ENCODE assay signal across 16 mouse cellular contexts in the genomic region with DNA sequence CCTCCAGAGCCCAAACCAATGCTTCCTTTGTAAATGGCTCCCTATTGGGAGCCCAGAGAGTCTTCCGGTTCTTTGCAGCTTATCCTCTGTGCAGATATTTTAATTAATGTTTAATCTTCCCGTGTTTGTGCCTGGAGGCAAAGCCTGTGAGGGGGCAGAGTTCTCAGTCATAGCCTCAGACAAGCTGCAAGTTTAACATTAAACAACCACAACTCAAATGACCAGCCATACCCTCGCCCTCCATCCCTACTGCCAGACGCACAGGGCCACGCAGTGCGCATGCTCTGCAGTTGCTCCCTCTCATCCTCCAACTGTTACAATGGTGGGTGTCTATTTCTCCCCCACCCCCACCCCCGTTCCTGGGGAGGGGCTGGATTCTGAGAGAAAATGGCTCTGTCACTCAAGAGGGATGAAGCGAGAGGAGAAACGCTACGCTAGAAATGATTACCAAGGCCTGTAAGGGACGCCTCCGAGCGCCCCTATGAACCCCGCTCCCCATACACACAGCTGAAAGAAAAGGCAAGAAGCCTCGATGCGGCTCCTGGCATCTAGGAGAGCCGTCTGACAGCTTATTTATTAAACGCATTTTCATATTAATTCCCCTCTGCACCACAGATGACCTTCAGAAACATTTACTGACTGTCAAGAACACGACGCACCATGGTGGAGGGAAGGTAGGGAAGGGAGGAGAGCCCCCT.
A peak's percentile ranks its signal among the peaks of the same experiment; 100 is the strongest.
DNase-seq lines count a peak whose midpoint lies in the region; ATAC-seq and TF ChIP-seq lines count a peak whose summit lies in the region.
"Had no signal": no experiment of that assay in that cellular context is flagged by ENCODE, and none has a peak within 500 bp of the region (broad histone marks: within the 10 kb centered on the region; RNA-seq: fewer than 3 reads in every experiment).

No protein-coding gene starts in this region.

- DNase-seq in liver, postnatal 0 days, result no peak
- DNase-seq in kidney, postnatal 14 days, result peak; percentile 76
- no peak for DNase-seq in natural killer cell, adult 2 months (ENCODE audit: low spot score in 2 of 2)
- no peak for DNase-seq in embryo, embryonic 10.5 days (ENCODE audit: low spot score)
- no peak for DNase-seq in gastrocnemius, postnatal 25 days
- DNase-seq: adrenal gland, postnatal 14 days; cerebellum, adult 8-10 months; lung, postnatal 10 days; thymus, postnatal 36 days had no signal

- no peak overlapping the region for H3K4me3 ChIP-seq in liver, embryonic 15.5 days (replicated peaks)
- no peak overlapping the region for H3K4me3 ChIP-seq in liver, postnatal 0 days (ENCODE audit: low read depth, low read length)
- no peak overlapping the region for H3K4me3 ChIP-seq in hindbrain, embryonic 16.5 days (ENCODE audit: low read length)
- H3K4me3 ChIP-seq in neural tube, embryonic 14.5 days (ENCODE audit: low read depth, low read length), result no peak overlapping the region
- H3K4me3 ChIP-seq: embryonic facial prominence, embryonic 13.5 days; heart, embryonic 10.5 days; limb, embryonic 10.5 days had no signal

- TF ChIP-seq EP300 in liver, postnatal 0 days (IDR thresholded peaks at IDR 0.05; ENCODE audit: low read depth), result no peak

- no peaks in the 10 kb centered on the region for H3K27me3 ChIP-seq in liver, embryonic 15.5 days
- no peaks in the 10 kb centered on the region for H3K27me3 ChIP-seq in liver, postnatal 0 days (ENCODE audit: insufficient read depth, low read length)
- H3K27me3 ChIP-seq in hindbrain, embryonic 16.5 days (replicated peaks; ENCODE audit: control insufficient read depth, insufficient read depth, low read length), result no peaks in the 10 kb centered on the region
- no peaks in the 10 kb centered on the region for H3K27me3 ChIP-seq in neural tube, embryonic 14.5 days (ENCODE audit: control insufficient read depth, insufficient read depth, low read length)
- H3K27me3 ChIP-seq: embryonic facial prominence, embryonic 13.5 days had no signal

- no peak for TF ChIP-seq CTCF in liver, postnatal 0 days (IDR thresholded peaks at IDR 0.05; ENCODE audit: low read depth)

- 84% methylated on average over 20 of the region's 20 CpGs for WGBS in liver, embryonic 15.5 days (ENCODE audit: insufficient replicate concordance)
- 78% methylated on average over 20 of the region's 20 CpGs for WGBS in liver, postnatal 0 days (ENCODE audit: insufficient replicate concordance)
- 48% methylated on average over 20 of the region's 20 CpGs for WGBS in hindbrain, embryonic 16.5 days
- WGBS in neural tube, embryonic 14.5 days, result 68% methylated on average over 20 of the region's 20 CpGs

- ATAC-seq in liver, embryonic 15.5 days (ENCODE audit: insufficient read depth), result 0 out of 2 replicates have a peak, but pooled peaks have one; percentile 30
- no peak for ATAC-seq in liver, postnatal 0 days
- ATAC-seq in hindbrain, embryonic 16.5 days, result peak; percentile 52
- no peak for ATAC-seq in neural tube, embryonic 14.5 days (ENCODE audit: low read depth)
- ATAC-seq: inflammation-experienced regulatory T-cells, adult 6 months had no signal

- peaks cover 15% of the 10 kb centered on the region; the same call in 1 of the 2 replicates for H3K4me1 ChIP-seq in liver, embryonic 15.5 days (replicated peaks)
- peaks cover 6% of the 10 kb centered on the region; the same call in 1 of the 2 replicates for H3K4me1 ChIP-seq in liver, postnatal 0 days (ENCODE audit: insufficient read depth)
- peaks cover 8% of the 10 kb centered on the region for H3K4me1 ChIP-seq in hindbrain, embryonic 16.5 days (ENCODE audit: control insufficient read depth, insufficient read depth, low read depth, low read length)
- H3K4me1 ChIP-seq in neural tube, embryonic 14.5 days (ENCODE audit: control insufficient read depth, insufficient read depth, low read length), result peaks cover 6% of the 10 kb centered on the region; the same call in 1 of the 2 replicates

- no peaks in the 10 kb centered on the region for H3K9me3 ChIP-seq in liver, embryonic 15.5 days (replicated peaks)
- H3K9me3 ChIP-seq in liver, postnatal 0 days (ENCODE audit: low read length), result no peaks in the 10 kb centered on the region
- H3K9me3 ChIP-seq in hindbrain, embryonic 16.5 days (ENCODE audit: control insufficient read depth, low read length), result no peaks in the 10 kb centered on the region
- H3K9me3 ChIP-seq in neural tube, embryonic 14.5 days (ENCODE audit: control insufficient read depth, low read length), result no peaks in the 10 kb centered on the region
- H3K9me3 ChIP-seq: embryonic facial prominence, embryonic 13.5 days; heart, embryonic 10.5 days; limb, embryonic 10.5 days had no signal

- H3K27ac ChIP-seq in liver, embryonic 15.5 days (replicated peaks), result no peak overlapping the region
- no peak overlapping the region for H3K27ac ChIP-seq in liver, postnatal 0 days (ENCODE audit: low read depth)
- H3K27ac ChIP-seq in hindbrain, embryonic 16.5 days (ENCODE audit: low read depth, low read length), result no peak overlapping the region
- H3K27ac ChIP-seq in neural tube, embryonic 14.5 days (ENCODE audit: low read depth, low read length), result 0 out of 2 replicates have a peak overlapping the region, but pooled peaks have one; percentile 7
- H3K27ac ChIP-seq: embryonic facial prominence, embryonic 13.5 days; heart, embryonic 10.5 days; limb, embryonic 10.5 days had no signal

- no peak overlapping the region for H3K4me2 ChIP-seq in liver, embryonic 15.5 days
- no peak overlapping the region for H3K4me2 ChIP-seq in liver, postnatal 0 days (ENCODE audit: low read depth, low read length)
- 0 out of 2 replicates have a peak overlapping the region, but pooled peaks have one; percentile 1 for H3K4me2 ChIP-seq in hindbrain, embryonic 16.5 days (ENCODE audit: low read length)
- H3K4me2 ChIP-seq in neural tube, embryonic 14.5 days (ENCODE audit: low read depth, low read length), result no peak overlapping the region
- H3K4me2 ChIP-seq: embryonic facial prominence, embryonic 13.5 days had no signal

- H3K9ac ChIP-seq in liver, embryonic 15.5 days, result no peak overlapping the region
- H3K9ac ChIP-seq in liver, postnatal 0 days (replicated peaks), result no peak overlapping the region
- no peak overlapping the region for H3K9ac ChIP-seq in hindbrain, embryonic 16.5 days (ENCODE audit: low read depth, low read length)
- no peak overlapping the region for H3K9ac ChIP-seq in neural tube, embryonic 14.5 days (replicated peaks; ENCODE audit: low read depth, low read length)
- H3K9ac ChIP-seq: embryonic facial prominence, embryonic 13.5 days had no signal

- H3K36me3 ChIP-seq in liver, embryonic 15.5 days (replicated peaks), result no peaks in the 10 kb centered on the region; the same call in 1 of the 2 replicates
- no peaks in the 10 kb centered on the region for H3K36me3 ChIP-seq in liver, postnatal 0 days (replicated peaks; ENCODE audit: insufficient read depth, low read length)
- H3K36me3 ChIP-seq in hindbrain, embryonic 16.5 days (ENCODE audit: control insufficient read depth, insufficient read depth, low read length), result no peaks in the 10 kb centered on the region
- H3K36me3 ChIP-seq in neural tube, embryonic 14.5 days (ENCODE audit: control insufficient read depth, insufficient read depth, low read length), result no peaks in the 10 kb centered on the region
- H3K36me3 ChIP-seq: embryonic facial prominence, embryonic 13.5 days had no signal

Comparison
In these comparisons a context has a peak if more than half of its experiments do, and no peak if none do; other contexts are left out.
1. ATAC-seq: peak in liver, embryonic 15.5 days (single experiment) and hindbrain, embryonic 16.5 days (single experiment); none in liver, postnatal 0 days (single experiment) and neural tube, embryonic 14.5 days (single experiment).